Mouse (Mus musculus): ENCODE measurements around the gene Dda1.

Dda1 gene

GRCm38 (mm10) chr8:71469411-71469810, 412 bp downstream of the Dda1 start:
- peak; percentile 72 for DNase-seq

- DNase-seq, result no peak
Observed at GRCm38 (mm10) chr8:71470146-71470912, 1.3 kb downstream of the Dda1 start.

GRCm38 (mm10) chr8:71470913-71471255, 1.9 kb downstream of the Dda1 start:
- no peak for DNase-seq

GRCm38 (mm10) chr8:71471861-71472260, 2.9 kb downstream of the Dda1 start:
- DNase-seq, result no peak

- no peak for DNase-seq
Observed at GRCm38 (mm10) chr8:71472601-71473386, 3.8 kb downstream of the Dda1 start.

- no peak for DNase-seq
Observed at GRCm38 (mm10) chr8:71474344-71474743, 5.3 kb downstream of the Dda1 start.

GRCm38 (mm10) chr8:71474785-71475701, 6.0 kb downstream of the Dda1 start:
- no peak for DNase-seq

- no peak for DNase-seq
Observed at GRCm38 (mm10) chr8:71475702-71476075, 6.7 kb downstream of the Dda1 start.

- peak; percentile 87 for DNase-seq
Observed at GRCm38 (mm10) chr8:71476099-71476940, 7.3 kb downstream of the Dda1 start.

- peak; percentile 58 for DNase-seq
Observed at GRCm38 (mm10) chr8:71477196-71477845, 8.3 kb downstream of the Dda1 start.

GRCm38 (mm10) chr8:71478943-71479342, 9.9 kb downstream of the Dda1 start:
- DNase-seq, result no peak

- no peak for DNase-seq
Observed at GRCm38 (mm10) chr8:71483932-71484331, 14.9 kb downstream of the Dda1 start.

GRCm38 (mm10) chr8:71484736-71485135, 15.7 kb downstream of the Dda1 start:
- DNase-seq, result no peak

- DNase-seq, result peak; percentile 84
Observed at GRCm38 (mm10) chr8:71485142-71486135, 16.4 kb downstream of the Dda1 start, which contains the start of gene Ano8. Gene Ano8, minus strand, starts transcription at chr8:71485963.

GRCm38 (mm10) chr8:71486136-71486529, 17.1 kb downstream of the Dda1 start:
- no peak for DNase-seq

GRCm38 (mm10) chr8:71487691-71488445, 18.9 kb downstream of the Dda1 start, which contains the start of gene Gtpbp3:
Gene Gtpbp3, plus strand, starts transcription at chr8:71488103.
- DNase-seq, result peak; percentile 72

- peak; percentile 74 for DNase-seq
Observed at GRCm38 (mm10) chr8:71488454-71488853, 19.5 kb downstream of the Dda1 start.

- peak; percentile 82 for DNase-seq
Observed at GRCm38 (mm10) chr8:71495039-71495438, 26.0 kb downstream of the Dda1 start.

- no peak for DNase-seq
Observed at GRCm38 (mm10) chr8:71495811-71496210, 26.8 kb downstream of the Dda1 start.
